Mouse (Mus musculus): Measurements from ENCODE around the gene Olfr8. TPM values are rescaled to one million over a fixed set of nuclear protein-coding genes. Genes with fewer than 3 reads are reported as not detected.
"Not testable (repeated sequence)": the region's sequence is repeated elsewhere in the genome, so short reads cannot be mapped to it uniquely, and the experiment has no call there.

Olfr8 gene
- total RNA-seq (2021) (not detected), polyA plus RNA-seq (2012; rRNA removed) (not detected in 2 replicates)
- long read RNA-seq: 0 reads

DNA sequence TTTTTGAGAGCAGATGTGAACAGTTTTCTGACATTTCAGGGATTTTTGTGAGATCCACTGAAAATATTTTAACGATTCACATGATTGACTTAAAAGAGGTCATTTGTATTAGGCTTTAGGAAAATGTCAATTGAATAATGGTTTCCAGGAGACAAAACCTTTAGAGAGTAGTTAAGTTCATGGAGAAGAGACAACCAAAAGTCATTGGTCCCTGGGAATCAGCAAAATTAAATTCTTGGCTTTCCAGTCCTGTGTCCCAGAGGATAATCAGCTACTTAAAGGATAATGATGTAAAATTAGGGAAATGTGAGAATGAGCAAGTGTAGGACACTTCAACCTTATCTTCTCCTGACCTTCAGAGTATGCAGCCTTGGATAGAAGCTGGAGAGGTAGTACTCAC is at the start of gene Olfr8:
TSS of gene Olfr8 (plus strand) at position 301 of the 400 bp plus-strand sequence.
- DNase-seq: not testable (repeated sequence)

DNA sequence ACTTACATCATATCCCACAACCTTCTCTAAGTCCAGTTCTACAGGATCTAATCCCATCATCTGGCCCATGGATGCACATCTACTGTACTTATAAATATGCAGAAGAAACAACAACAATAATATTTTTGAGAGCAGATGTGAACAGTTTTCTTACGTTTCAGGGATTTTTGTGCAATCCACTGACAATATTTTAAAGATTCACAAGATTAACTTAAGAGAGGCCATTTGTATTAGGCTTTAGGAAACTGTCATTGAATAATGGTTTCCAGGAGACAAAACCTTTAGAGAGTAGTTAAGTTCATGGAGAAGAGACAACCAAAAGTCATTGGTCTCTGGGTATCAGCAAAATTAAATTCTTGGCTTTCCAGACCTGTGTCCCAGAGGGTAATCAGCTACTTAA is 37.6 kb upstream of the Olfr8 start, which contains the start of gene Olfr1354:
TSS of gene Olfr1354 (plus strand) at position 301 of the 400 bp plus-strand sequence.
- not testable (repeated sequence) for DNase-seq

DNA sequence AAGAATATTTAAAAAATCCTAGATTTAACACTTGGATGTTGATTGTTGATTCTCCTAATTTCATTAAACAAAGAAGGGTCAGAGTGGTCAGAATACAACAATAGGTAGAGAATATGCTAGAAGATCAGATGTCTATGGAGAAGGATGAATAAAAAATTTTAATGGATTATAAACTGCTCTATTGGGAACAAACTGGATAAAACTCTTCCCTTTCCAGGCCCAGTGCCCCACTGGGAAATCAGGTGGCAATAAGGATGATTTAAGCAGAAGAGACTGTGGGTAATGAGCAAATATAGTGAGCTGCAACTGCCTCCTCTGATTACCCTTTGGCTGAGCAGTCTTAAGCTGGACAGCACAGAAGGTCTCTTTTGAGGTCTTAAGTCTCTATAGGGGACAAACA is 12.6 kb downstream of the Olfr8 start, which contains the start of gene Olfr1353:
TSS of gene Olfr1353 (plus strand) at position 301 of the 400 bp plus-strand sequence.
- not testable (repeated sequence) for DNase-seq

DNA sequence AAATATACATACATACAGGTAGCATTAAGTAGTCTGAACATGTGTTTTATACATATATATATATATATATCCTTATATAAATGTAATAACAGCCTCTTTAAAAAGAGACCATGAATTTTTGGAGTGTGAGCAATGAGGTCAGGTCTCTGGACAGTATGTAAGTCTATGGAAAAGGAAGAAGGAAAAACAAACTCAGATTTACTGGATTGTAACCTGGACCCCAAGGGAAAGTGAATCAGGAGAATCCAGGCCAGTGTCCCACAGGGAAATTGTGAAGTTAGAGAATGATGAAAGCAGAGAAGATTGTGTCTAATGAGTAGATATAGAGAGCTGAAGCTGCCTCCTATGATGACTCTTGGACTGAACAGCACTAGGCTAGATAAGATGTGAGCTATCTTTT is 30.3 kb downstream of the Olfr8 start, which contains the start of gene Olfr1352:
TSS of gene Olfr1352 (plus strand) at position 301 of the 400 bp plus-strand sequence.
- no peak for DNase-seq

Other genes starting within 250 kb of the Olfr8 start
- gene Casp14, start 232.3 kb upstream of the Olfr8 start, total RNA-seq (2021): not detected
- gene Casp14, start 232.3 kb upstream of the Olfr8 start, polyA plus RNA-seq (2012; rRNA removed): not detected in 2 replicates
- gene Ccdc105, start 197.6 kb upstream of the Olfr8 start, total RNA-seq (2021): not detected
- 0.07 TPM in 1 of 2 replicates, not detected in the other for gene Ccdc105, start 197.6 kb upstream of the Olfr8 start, polyA plus RNA-seq (2012; rRNA removed)
- gene Slc1a6, start 170.1 kb upstream of the Olfr8 start, total RNA-seq (2021): under 1 TPM in 1 of 2 experiments, not detected in 1; 0.21 TPM
- gene Slc1a6, start 170.1 kb upstream of the Olfr8 start, polyA plus RNA-seq (2012; rRNA removed): 0.04 and 0.57 TPM in 2 replicates
- not detected for gene Olfr1356, start 98.5 kb upstream of the Olfr8 start, total RNA-seq (2021)
- not detected in 2 replicates for gene Olfr1356, start 98.5 kb upstream of the Olfr8 start, polyA plus RNA-seq (2012; rRNA removed)
- not detected for gene Olfr1355, start 75.1 kb upstream of the Olfr8 start, total RNA-seq (2021)
- gene Olfr1355, start 75.1 kb upstream of the Olfr8 start, polyA plus RNA-seq (2012; rRNA removed): not detected in 2 replicates
- not detected for gene Olfr1354, start 37.5 kb upstream of the Olfr8 start, total RNA-seq (2021)
- gene Olfr1354, start 37.5 kb upstream of the Olfr8 start, polyA plus RNA-seq (2012; rRNA removed): not detected in 2 replicates
- not detected for gene Olfr1353, start 12.7 kb downstream of the Olfr8 start, total RNA-seq (2021)
- not detected in 2 replicates for gene Olfr1353, start 12.7 kb downstream of the Olfr8 start, polyA plus RNA-seq (2012; rRNA removed)
- not detected for gene Olfr1352, start 30.4 kb downstream of the Olfr8 start, total RNA-seq (2021)
- not detected in 2 replicates for gene Olfr1352, start 30.4 kb downstream of the Olfr8 start, polyA plus RNA-seq (2012; rRNA removed)
- not detected for gene Olfr1351, start 61.8 kb downstream of the Olfr8 start, total RNA-seq (2021)
- not detected in 2 replicates for gene Olfr1351, start 61.8 kb downstream of the Olfr8 start, polyA plus RNA-seq (2012; rRNA removed)
- not detected for gene Olfr57, start 78.1 kb downstream of the Olfr8 start, total RNA-seq (2021)
- not detected in 2 replicates for gene Olfr57, start 78.1 kb downstream of the Olfr8 start, polyA plus RNA-seq (2012; rRNA removed)
- 10 to 100 TPM; 11.4 to 13.5 TPM for gene 2610008E11Rik, start 147.0 kb downstream of the Olfr8 start, total RNA-seq (2021)
- gene 2610008E11Rik, start 147.0 kb downstream of the Olfr8 start, polyA plus RNA-seq (2012; rRNA removed): 0.32 and 0.83 TPM in 2 replicates
- not detected for gene Vmn2r80, start 198.1 kb downstream of the Olfr8 start, total RNA-seq (2021)
- gene Vmn2r80, start 198.1 kb downstream of the Olfr8 start, polyA plus RNA-seq (2012; rRNA removed): not detected in 2 replicates